Mouse (Mus musculus) neural tube, embryonic 12.5 days (tissue): ENCODE results near the gene Rel. TPM values are rescaled to one million over a fixed set of nuclear protein-coding genes. Genes with fewer than 3 reads are reported as not detected.

Experiments
- ATAC-seq: fragments of 200-750 bp; cut with Nextera tagmentation; 2 replicates; pipeline ENCODE4 v1.8.0; 2017; ENCODE audit warnings: low read depth, mild to moderate bottlenecking, moderate TSS enrichment, moderate library complexity; ENCODE audit not compliant: low FRiP score
- H3K27ac ChIP-seq: fragments of 300-500 bp; sonication (generic); 2 replicates; pipeline ENCODE4 v1.5.1; 2016
- H3K27me3 ChIP-seq: fragments of 300-500 bp; sonication (generic); replicated peaks from 2 replicates; pipeline ENCODE4 v1.6.1; 2016; ENCODE audit warnings: mild to moderate bottlenecking
- H3K36me3 ChIP-seq: fragments of 300-500 bp; sonication (generic); 2 replicates; pipeline ENCODE4 v1.6.1; 2016; ENCODE audit warnings: mild to moderate bottlenecking
- H3K4me1 ChIP-seq: fragments of 300-500 bp; sonication (generic); 2 replicates; pipeline ENCODE4 v1.6.1; 2016
- H3K4me2 ChIP-seq: fragments of 300-500 bp; sonication (generic); replicated peaks from 2 replicates; pipeline ENCODE4 v1.6.1; 2016; ENCODE audit warnings: mild to moderate bottlenecking
- H3K4me3 ChIP-seq: fragments of 300-500 bp; sonication (generic); 2 replicates; pipeline ENCODE4 v1.5.1; 2016
- H3K9ac ChIP-seq: fragments of 300-500 bp; sonication (generic); 2 replicates; pipeline ENCODE4 v1.6.1; 2016; ENCODE audit warnings: mild to moderate bottlenecking
- H3K9me3 ChIP-seq: fragments of 300-500 bp; sonication (generic); 2 replicates; pipeline ENCODE4 v1.6.1; 2016; ENCODE audit warnings: mild to moderate bottlenecking
- WGBS: fragments of 180-500 bp; shearing (Covaris S2); methylation state at CpG from one replicate; pipeline ENCODE4 v1.1.7; 2016; 5-methylcytosine and 5-hydroxymethylcytosine counted together
- polyA plus RNA-seq: library from polyadenylated mRNA; unstranded; fragments of >200 nt; fragmentation: Nextera tagmentation; extraction: Ambion mirVana; gene quantifications from 2 replicates; pipeline ENCODE4 v1.2.1, GENCODE M21; 2016

The Rel gene
- polyA plus RNA-seq, 1 experiment from 2014 or later, result 0.80 TPM

DNA sequence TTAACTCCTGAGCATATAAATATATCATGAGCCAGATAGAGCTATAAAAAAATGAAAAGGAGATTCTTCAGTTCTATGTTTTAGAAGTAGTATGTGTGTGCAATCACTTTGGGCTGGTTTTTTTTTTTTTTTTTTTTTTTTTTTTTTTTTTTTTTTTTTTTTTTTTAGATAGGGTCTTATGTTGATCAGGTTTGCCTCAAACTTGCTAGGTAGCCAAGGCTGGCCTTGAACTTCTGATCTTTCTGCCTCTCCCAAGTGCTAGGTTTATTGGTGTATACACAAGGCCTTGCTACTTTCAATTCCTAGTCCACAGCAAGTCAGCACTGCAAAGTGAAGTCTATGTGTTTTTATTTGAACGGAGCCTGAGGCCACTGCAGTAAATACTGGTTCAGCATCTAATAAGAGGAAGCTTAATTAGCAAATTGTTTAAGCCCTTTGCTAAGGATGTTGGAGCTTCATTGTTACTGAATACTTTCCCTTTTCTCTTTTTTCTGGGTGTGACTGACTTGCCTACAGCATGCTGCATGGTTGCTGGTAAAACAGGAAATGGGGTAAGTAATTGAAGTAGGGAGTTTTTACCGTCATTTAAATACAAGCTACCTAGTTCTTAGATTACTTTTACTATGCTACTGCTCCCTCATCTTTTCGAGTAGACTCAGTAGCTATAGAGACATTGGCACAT, 71.2 kb downstream of the Rel start:
- Histone ChIP-seq H3K27ac (no peak overlapping the region), H3K4me2 (no peak overlapping the region), H3K36me3 (peaks cover 9% of the 10 kb centered on the region; the same call in 1 of the 2 replicates), H3K4me3 (no peak overlapping the region), H3K9me3 (no peaks in the 10 kb centered on the region), H3K4me1 (no peaks in the 10 kb centered on the region), H3K27me3 (no peaks in the 10 kb centered on the region), H3K9ac (no peak overlapping the region)
- no peak for ATAC-seq
- WGBS, result 81% methylated on average over 3 of the region's 3 CpGs

GRCm38 (mm10) chr11:23698526-23698925, 72.2 kb downstream of the Rel start:
- H3K4me3 ChIP-seq, result no peak overlapping the region
- no peaks in the 10 kb centered on the region for H3K9me3 ChIP-seq
- H3K4me1 ChIP-seq, result no peaks in the 10 kb centered on the region
- H3K36me3 ChIP-seq, result 0 out of 2 replicates have a peak, but pooled peaks cover 5% of the 10 kb centered on the region
- H3K27me3 ChIP-seq, result no peaks in the 10 kb centered on the region
- ATAC-seq, result no peak
- no peak overlapping the region for H3K27ac ChIP-seq
- H3K4me2 ChIP-seq, result no peak overlapping the region
- no peak overlapping the region for H3K9ac ChIP-seq
- WGBS, result 80% methylated on average over 2 of the region's 2 CpGs

- H3K36me3 ChIP-seq, result no peaks in the 10 kb centered on the region; the same call in 1 of the 2 replicates
- no peaks in the 10 kb centered on the region for H3K27me3 ChIP-seq
- no peaks in the 10 kb centered on the region for H3K9me3 ChIP-seq
- no peak overlapping the region for H3K4me3 ChIP-seq
- H3K27ac ChIP-seq, result no peak overlapping the region
- no peak overlapping the region for H3K9ac ChIP-seq
- no peak for ATAC-seq
- H3K4me2 ChIP-seq, result no peak overlapping the region
- no peaks in the 10 kb centered on the region for H3K4me1 ChIP-seq
Measured at GRCm38 (mm10) chr11:23695847-23696246, 74.9 kb downstream of the Rel start.

DNA sequence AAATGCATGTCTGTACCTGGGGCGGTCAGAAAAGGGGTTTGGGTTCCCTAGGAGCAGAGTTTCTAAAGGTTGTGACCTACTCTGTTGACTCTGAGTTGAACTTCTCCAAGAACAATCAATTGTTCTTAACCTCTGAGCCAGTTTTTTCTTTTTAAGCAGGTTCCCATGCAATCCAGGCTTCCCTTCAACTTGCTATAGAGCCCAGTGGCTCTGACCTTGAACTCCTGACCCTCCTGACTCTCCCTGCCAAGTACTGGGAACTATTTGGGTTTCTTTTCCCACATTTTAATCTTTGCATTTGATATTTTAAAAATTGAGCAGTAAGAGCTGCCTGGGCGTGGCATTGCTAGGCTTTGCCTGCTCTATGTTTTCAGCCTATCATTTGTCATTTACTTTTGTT, 77.5 kb downstream of the Rel start:
- peaks cover 7% of the 10 kb centered on the region for H3K36me3 ChIP-seq
- H3K9ac ChIP-seq, result no peak overlapping the region
- H3K4me1 ChIP-seq, result no peaks in the 10 kb centered on the region
- no peaks in the 10 kb centered on the region for H3K9me3 ChIP-seq
- 91% methylated on average over 2 of the region's 2 CpGs for WGBS
- no peak overlapping the region for H3K4me3 ChIP-seq
- no peak overlapping the region for H3K4me2 ChIP-seq
- H3K27me3 ChIP-seq, result no peaks in the 10 kb centered on the region
- ATAC-seq, result no peak
- H3K27ac ChIP-seq, result no peak overlapping the region

GRCm38 (mm10) chr11:23688060-23688459, 82.7 kb downstream of the Rel start:
- Histone ChIP-seq H3K9ac (no peak overlapping the region), H3K4me3 (no peak overlapping the region), H3K27ac (no peak overlapping the region), H3K4me1 (no peaks in the 10 kb centered on the region), H3K4me2 (no peak overlapping the region), H3K27me3 (no peaks in the 10 kb centered on the region), H3K36me3 (peaks cover 9% of the 10 kb centered on the region), H3K9me3 (no peaks in the 10 kb centered on the region)
- WGBS, result 94% methylated on average over 1 of the region's 1 CpGs
- no peak for ATAC-seq

Other genes starting within 250 kb of the Rel start
- not detected in 2 replicates for gene 1700093K21Rik, start 249.8 kb downstream of the Rel start, polyA plus RNA-seq
- gene 0610010F05Rik, start 137.3 kb downstream of the Rel start, polyA plus RNA-seq, result 89.9 and 93.3 TPM in 2 replicates
- 18.4 and 19.8 TPM in 2 replicates for gene Pus10, start 105.3 kb downstream of the Rel start, polyA plus RNA-seq
- gene Pex13, start 105.0 kb downstream of the Rel start, polyA plus RNA-seq, result 45.5 and 46.8 TPM in 2 replicates
- 25.2 and 25.6 TPM in 2 replicates for gene Papolg, start 124.3 kb upstream of the Rel start, polyA plus RNA-seq